Mouse (Mus musculus) liver, postnatal 0 days (tissue): Measurements from ENCODE around the gene Ttc23l. TPM values are rescaled to one million over a fixed set of nuclear protein-coding genes. Genes with fewer than 3 reads are reported as not detected.

ENCODE experiments used
- ATAC-seq: fragments of 200-750 bp; cut with Nextera tagmentation; 2 replicates; pipeline ENCODE4 v1.8.0; 2017; ENCODE audit warnings: mild to moderate bottlenecking, moderate library complexity
- DNase-seq: peaks from one replicate; pipeline ENCODE4 v3.0.0-alpha.2; 2016
- H3K27ac ChIP-seq: fragments of 300-500 bp; sonication (generic); 2 replicates; pipeline ENCODE4 v1.5.1; 2014; ENCODE audit warnings: antibody characterized with exemption, moderate library complexity, mild to moderate bottlenecking, low read depth
- H3K27me3 ChIP-seq: fragments of 300-500 bp; sonication (generic); 2 replicates; pipeline ENCODE4 v1.6.1; 2014; ENCODE audit warnings: low read length, control low read depth, mixed read lengths; ENCODE audit not compliant: insufficient read depth
- H3K36me3 ChIP-seq: fragments of 300-500 bp; sonication (generic); replicated peaks from 2 replicates; pipeline ENCODE4 v1.6.1; 2014; ENCODE audit warnings: mild to moderate bottlenecking, control low read depth, low read length, moderate library complexity, mixed read lengths; ENCODE audit not compliant: insufficient read depth
- H3K4me1 ChIP-seq: fragments of 300-500 bp; sonication (generic); 2 replicates; pipeline ENCODE4 v1.6.1; 2014; ENCODE audit warnings: antibody characterized with exemption, mild to moderate bottlenecking, control low read depth; ENCODE audit not compliant: insufficient read depth
- H3K4me2 ChIP-seq: fragments of 300-500 bp; sonication (generic); 2 replicates; pipeline ENCODE4 v1.6.1; 2014; ENCODE audit warnings: low read depth, mild to moderate bottlenecking, low read length, moderate library complexity, mixed read lengths
- H3K4me3 ChIP-seq: fragments of 300-500 bp; sonication (generic); 2 replicates; pipeline ENCODE4 v1.5.1; 2014; ENCODE audit warnings: low read depth, low read length
- H3K9ac ChIP-seq: fragments of 300-500 bp; sonication (generic); replicated peaks from 2 replicates; pipeline ENCODE4 v1.6.1; 2014; ENCODE audit warnings: mild to moderate bottlenecking, moderate library complexity
- H3K9me3 ChIP-seq: fragments of 300-500 bp; sonication (generic); 2 replicates; pipeline ENCODE4 v1.6.1; 2016; ENCODE audit warnings: mild to moderate bottlenecking, control low read depth, low read length, mixed read lengths
- CTCF ChIP-seq: sonication (generic); IDR thresholded peaks from 2 replicates; pipeline ENCODE4 v1.5.1; 2016; ENCODE audit warnings: antibody characterized with exemption, low read depth
- EP300 ChIP-seq: IDR thresholded peaks from 2 replicates; pipeline ENCODE4 v1.6.1; 2016; ENCODE audit warnings: antibody characterized with exemption, low read depth, mild to moderate bottlenecking
- WGBS: fragments of 180-500 bp; shearing (Covaris S2); extraction: QIAGEN DNeasy Blood & Tissue Kit; methylation state at CpG from one replicate; pipeline ENCODE4 v1.1.7; 2014; ENCODE audit not compliant: insufficient replicate concordance; 5-methylcytosine and 5-hydroxymethylcytosine counted together
- polyA plus RNA-seq: library from polyadenylated mRNA; unstranded; fragments of >200 nt; fragmentation: Nextera tagmentation; extraction: Ambion mirVana; gene quantifications from 2 replicates; pipeline ENCODE4 v1.2.1, GENCODE M21; 2015

Gene Ttc23l
- polyA plus RNA-seq, 1 experiment from 2014 or later: not detected

- no peak overlapping the region for H3K4me3 ChIP-seq
- WGBS: 61% methylated on average over 1 of the region's 1 CpGs
- DNase-seq: no peak
- no peak overlapping the region for H3K27ac ChIP-seq
- peaks cover 9% of the 10 kb centered on the region for H3K36me3 ChIP-seq
- no peaks in the 10 kb centered on the region for H3K4me1 ChIP-seq
- no peak overlapping the region for H3K9ac ChIP-seq
- H3K27me3 ChIP-seq: no peaks in the 10 kb centered on the region
- no peak overlapping the region for H3K4me2 ChIP-seq
- peaks cover 5% of the 10 kb centered on the region for H3K9me3 ChIP-seq
- TF ChIP-seq CTCF (no peak), EP300 (no peak)
- ATAC-seq: no peak
Measured at GRCm38 (mm10) chr15:10564201-10564600, 5.7 kb upstream of the Ttc23l start.

- DNase-seq (no peak), ATAC-seq (no peak)
- no peak for TF ChIP-seq CTCF
- TF ChIP-seq EP300: no peak
- no peaks in the 10 kb centered on the region for H3K4me1 ChIP-seq
- H3K27ac ChIP-seq: no peak overlapping the region
- H3K27me3 ChIP-seq: no peaks in the 10 kb centered on the region
- H3K36me3 ChIP-seq: peaks cover 2% of the 10 kb centered on the region
- H3K4me3 ChIP-seq: no peak overlapping the region
- no peak overlapping the region for H3K9ac ChIP-seq
- H3K4me2 ChIP-seq: no peak overlapping the region
- no peaks in the 10 kb centered on the region for H3K9me3 ChIP-seq
Measured at GRCm38 (mm10) chr15:10562281-10562680, 3.8 kb upstream of the Ttc23l start.

GRCm38 (mm10) chr15:10560005-10560404, 1.5 kb upstream of the Ttc23l start:
- 87% methylated on average over 7 of the region's 7 CpGs for WGBS
- Histone ChIP-seq H3K9ac (no peak overlapping the region), H3K27ac (no peak overlapping the region), H3K4me2 (no peak overlapping the region), H3K4me3 (no peak overlapping the region), H3K9me3 (no peaks in the 10 kb centered on the region), H3K4me1 (no peaks in the 10 kb centered on the region), H3K27me3 (no peaks in the 10 kb centered on the region), H3K36me3 (no peaks in the 10 kb centered on the region)
- DNase-seq (no peak), ATAC-seq (no peak)
- TF ChIP-seq CTCF (no peak), EP300 (no peak)

- DNase-seq (no peak), ATAC-seq (no peak)
- Histone ChIP-seq H3K4me3 (no peak overlapping the region), H3K27me3 (no peaks in the 10 kb centered on the region), H3K4me1 (no peaks in the 10 kb centered on the region), H3K27ac (no peak overlapping the region), H3K9me3 (no peaks in the 10 kb centered on the region), H3K9ac (no peak overlapping the region), H3K4me2 (no peak overlapping the region), H3K36me3 (no peaks in the 10 kb centered on the region)
- TF ChIP-seq EP300 (no peak), CTCF (no peak)
Measured at GRCm38 (mm10) chr15:10554336-10554735, 4.1 kb downstream of the Ttc23l start.

- H3K4me1 ChIP-seq: no peaks in the 10 kb centered on the region
- H3K9me3 ChIP-seq: no peaks in the 10 kb centered on the region
- no peak overlapping the region for H3K4me3 ChIP-seq
- no peak for TF ChIP-seq EP300
- no peak for TF ChIP-seq CTCF
- WGBS: 70% methylated on average over 16 of the region's 16 CpGs
- no peak overlapping the region for H3K9ac ChIP-seq
- no peaks in the 10 kb centered on the region for H3K27me3 ChIP-seq
- no peak overlapping the region for H3K27ac ChIP-seq
- no peak overlapping the region for H3K4me2 ChIP-seq
- DNase-seq: no peak
- no peaks in the 10 kb centered on the region for H3K36me3 ChIP-seq
- ATAC-seq: no peak
Measured at GRCm38 (mm10) chr15:10540271-10541088, 18.0 kb downstream of the Ttc23l start.

GRCm38 (mm10) chr15:10535969-10536368, 22.5 kb downstream of the Ttc23l start:
- no peak overlapping the region for H3K4me3 ChIP-seq
- WGBS: 74% methylated on average over 7 of the region's 7 CpGs

More at GRCm38 (mm10) chr15:10535969-10536368, 22.5 kb downstream of the Ttc23l start:
- no peak for DNase-seq
- Histone ChIP-seq H3K27ac (no peak overlapping the region), H3K36me3 (no peaks in the 10 kb centered on the region), H3K9me3 (no peaks in the 10 kb centered on the region), H3K4me1 (no peaks in the 10 kb centered on the region), H3K9ac (no peak overlapping the region), H3K27me3 (no peaks in the 10 kb centered on the region), H3K4me2 (no peak overlapping the region)
- ATAC-seq: no peak
- TF ChIP-seq EP300 (no peak), CTCF (no peak)
